Mouse (Mus musculus) ES-Bruce4 (cell line): ENCODE measurements around the gene Zfp652.

Experiments used
- CTCF ChIP-seq: IDR thresholded peaks from one replicate; pipeline ENCODE4 v1.8.1; 2011; ENCODE audit warnings: low read depth, low read length
- POLR2A ChIP-seq: IDR thresholded peaks from one replicate; pipeline ENCODE4 v1.8.1; 2011; ENCODE audit warnings: low read length; ENCODE audit not compliant: insufficient read depth

DNA sequence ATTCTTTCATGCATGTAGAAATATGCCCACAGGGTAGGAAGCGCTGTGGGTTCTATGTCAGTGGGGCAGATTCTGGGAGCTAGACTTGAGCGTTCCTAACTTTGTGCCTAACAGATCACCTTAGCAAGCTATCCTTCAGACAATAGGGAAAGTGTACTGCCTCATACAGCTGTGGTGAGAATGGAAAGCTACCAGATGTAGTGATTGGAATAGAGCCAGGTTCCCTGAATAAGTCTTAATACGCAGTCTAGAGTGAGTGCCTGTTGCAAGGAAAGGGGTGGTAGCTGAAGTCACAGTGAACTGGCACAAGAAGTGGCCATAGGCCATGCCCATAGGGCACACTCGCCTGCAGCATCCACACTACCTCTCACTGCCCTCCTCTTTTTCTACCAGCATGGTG lies 50.5 kb downstream of the Zfp652 start:
- TF ChIP-seq CTCF (no peak), POLR2A (no peak)
